Mouse (Mus musculus): Measurements from ENCODE around the gene Napsa.

DNA sequence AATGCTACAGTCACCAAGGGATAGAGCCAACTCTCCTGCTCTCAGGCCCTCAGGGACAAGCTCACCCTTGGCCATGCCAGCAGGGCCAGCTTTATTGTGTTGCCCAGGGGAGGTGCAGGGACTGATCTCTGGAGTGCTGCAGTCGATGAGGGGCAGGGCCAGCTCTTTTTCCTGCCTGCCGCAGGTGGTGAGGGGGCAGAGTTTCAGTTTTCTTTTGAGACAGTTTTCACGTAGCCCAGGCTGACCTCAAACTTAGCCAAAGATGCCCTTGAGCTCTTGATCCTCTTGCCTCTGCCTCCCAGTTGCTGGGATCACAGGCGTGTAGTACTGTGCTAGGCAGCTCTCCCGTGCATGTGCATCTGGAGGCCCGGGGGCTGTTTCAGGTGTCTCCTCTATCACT is 1.2 kb upstream of the Napsa start:
- TF ChIP-seq POLR2A (IDR thresholded peaks at IDR 0.05; ENCODE audit: borderline replicate concordance, insufficient read depth, low read length), result no peak
- TF ChIP-seq CTCF (IDR thresholded peaks at IDR 0.05; ENCODE audit: borderline replicate concordance, insufficient read depth, low read depth, low read length), result no peak

Data from cerebellum, adult 2 months (tissue).